Mouse (Mus musculus) midbrain, postnatal 0 days (tissue): Measurements from ENCODE around the gene Selenop. TPM values are rescaled to one million over a fixed set of nuclear protein-coding genes. Genes with fewer than 3 reads are reported as not detected.
"Not testable (repeated sequence)": the region's sequence is repeated elsewhere in the genome, so short reads cannot be mapped to it uniquely, and the experiment has no call there.

Source experiments
- ATAC-seq: fragments of 200-750 bp; cut with Nextera tagmentation; 2 replicates; pipeline ENCODE4 v1.8.0; 2017; ENCODE audit warnings: moderate number of reproducible peaks, mild to moderate bottlenecking, moderate TSS enrichment, moderate library complexity; ENCODE audit not compliant: low FRiP score
- DNase-seq: peaks from one replicate; pipeline ENCODE4 v3.0.0-alpha.2; 2015; ENCODE audit warnings: low spot score
- H3K27ac ChIP-seq: fragments of 300-500 bp; sonication (generic); 2 replicates; pipeline ENCODE4 v1.5.1; 2014; ENCODE audit warnings: low read depth, mild to moderate bottlenecking, low read length, mixed read lengths
- H3K27me3 ChIP-seq: fragments of 300-500 bp; sonication (generic); 2 replicates; pipeline ENCODE4 v1.6.1; 2014; ENCODE audit warnings: low read length, control low read depth, mixed read lengths; ENCODE audit not compliant: insufficient read depth
- H3K36me3 ChIP-seq: fragments of 300-500 bp; sonication (generic); 2 replicates; pipeline ENCODE4 v1.6.1; 2014; ENCODE audit warnings: low read length, control low read depth, mixed read lengths; ENCODE audit not compliant: insufficient read depth
- H3K4me1 ChIP-seq: fragments of 300-500 bp; sonication (generic); 2 replicates; pipeline ENCODE4 v1.6.1; 2014; ENCODE audit warnings: mild to moderate bottlenecking, control low read depth, antibody characterized with exemption, low read length, mixed read lengths; ENCODE audit not compliant: insufficient read depth
- H3K4me2 ChIP-seq: fragments of 300-500 bp; sonication (generic); 2 replicates; pipeline ENCODE4 v1.6.1; 2014; ENCODE audit warnings: low read depth, mild to moderate bottlenecking, low read length, mixed read lengths; ENCODE audit not compliant: poor library complexity, severe bottlenecking
- H3K4me3 ChIP-seq: fragments of 300-500 bp; sonication (generic); 2 replicates; pipeline ENCODE4 v1.5.1; 2014; ENCODE audit warnings: low read depth, mild to moderate bottlenecking, low read length, moderate library complexity
- H3K9ac ChIP-seq: fragments of 300-500 bp; sonication (generic); replicated peaks from 2 replicates; pipeline ENCODE4 v1.6.1; 2014; ENCODE audit warnings: mild to moderate bottlenecking, low read length, moderate library complexity, mixed read lengths; ENCODE audit not compliant: poor library complexity, severe bottlenecking
- H3K9me3 ChIP-seq: fragments of 300-500 bp; sonication (generic); 2 replicates; pipeline ENCODE4 v1.6.1; 2016; ENCODE audit warnings: low read length, control low read depth
- CTCF ChIP-seq: IDR thresholded peaks from 2 replicates; pipeline ENCODE4 v1.5.1; 2016; ENCODE audit warnings: antibody characterized with exemption, mild to moderate bottlenecking
- WGBS: fragments of 180-500 bp; shearing (Covaris S2); extraction: QIAGEN DNeasy Blood & Tissue Kit; methylation state at CpG from one replicate; pipeline ENCODE4 v1.1.7; 2014; 5-methylcytosine and 5-hydroxymethylcytosine counted together
- polyA plus RNA-seq: library from polyadenylated mRNA; unstranded; fragments of >200 nt; fragmentation: Nextera tagmentation; extraction: Ambion mirVana; gene quantifications from 2 replicates; pipeline ENCODE4 v1.2.1, GENCODE M21; 2015
- total RNA-seq: library from RNA; depleted of rRNA; stranded (reverse); fragments of >200 nt; gene quantifications from 2 replicates; pipeline ENCODE4 v1.2.3, GENCODE M21; 2014

The Selenop gene
- total and polyA plus RNA-seq, 2 experiments from 2014 or later = 201 to 322 TPM

- WGBS = 92% methylated on average over 4 of the region's 4 CpGs
- Histone ChIP-seq H3K9ac (no peak overlapping the region), H3K4me3 (no peak overlapping the region), H3K36me3 (no peaks in the 10 kb centered on the region), H3K9me3 (no peaks in the 10 kb centered on the region), H3K27ac (no peak overlapping the region), H3K27me3 (no peaks in the 10 kb centered on the region), H3K4me1 (no peaks in the 10 kb centered on the region), H3K4me2 (no peak overlapping the region)
- no peak for TF ChIP-seq CTCF
- no peak for DNase-seq
- ATAC-seq = no peak
These were observed 37.3 kb upstream of the Selenop start for GRCm38 (mm10) chr15:3231004-3231403.

- 44% methylated on average over 9 of the region's 9 CpGs for WGBS
- TF ChIP-seq CTCF = no peak
- H3K4me1 ChIP-seq = no peaks in the 10 kb centered on the region
- no peaks in the 10 kb centered on the region for H3K36me3 ChIP-seq
- no peak overlapping the region for H3K4me3 ChIP-seq
- no peak overlapping the region for H3K27ac ChIP-seq
- H3K4me2 ChIP-seq = no peak overlapping the region
- no peak overlapping the region for H3K9ac ChIP-seq
- H3K27me3 ChIP-seq = no peaks in the 10 kb centered on the region
- peak; percentile 20; the same call in 1 of the 2 replicates for ATAC-seq
- peak; percentile 68 for DNase-seq
- no peaks in the 10 kb centered on the region for H3K9me3 ChIP-seq
These were observed 36.0 kb upstream of the Selenop start for GRCm38 (mm10) chr15:3232168-3232835.

DNA sequence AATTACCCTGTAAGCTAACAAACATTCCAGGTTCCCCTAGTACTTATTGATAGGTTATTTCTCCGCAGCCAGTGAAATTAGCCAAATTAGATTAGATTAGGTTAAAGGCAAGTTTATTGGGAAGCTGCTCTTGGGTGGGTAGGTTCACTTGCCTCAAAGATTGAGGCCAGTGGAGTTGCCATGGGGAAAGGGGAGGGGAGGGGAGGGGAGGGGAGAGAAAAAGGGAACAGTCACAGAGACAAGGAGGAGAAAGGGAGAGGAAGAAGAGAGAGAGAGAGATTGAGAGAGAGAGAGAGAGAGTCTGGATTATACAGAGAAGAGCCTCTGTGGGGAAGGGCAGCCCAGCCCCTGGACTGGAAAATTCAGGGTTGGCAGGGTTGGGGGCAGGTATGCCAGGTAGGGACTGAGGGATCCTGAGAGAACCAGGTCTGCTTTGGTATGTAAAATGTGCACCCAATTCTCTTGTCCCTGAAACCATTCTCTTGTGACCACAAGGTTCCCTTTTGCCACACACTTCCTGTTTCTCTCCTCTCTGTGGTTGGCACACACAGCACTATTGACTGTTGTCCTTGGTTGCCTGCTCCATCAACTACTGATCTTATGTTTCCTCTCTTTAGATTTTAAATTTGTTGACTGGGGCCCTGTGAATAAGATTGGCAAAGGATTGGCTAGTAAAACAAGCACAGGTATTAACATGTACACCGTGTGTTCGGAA is 34.4 kb upstream of the Selenop start:
- Histone ChIP-seq H3K4me3 (no peak overlapping the region), H3K9ac (no peak overlapping the region), H3K9me3 (no peaks in the 10 kb centered on the region), H3K27me3 (no peaks in the 10 kb centered on the region), H3K36me3 (no peaks in the 10 kb centered on the region), H3K27ac (no peak overlapping the region), H3K4me2 (no peak overlapping the region), H3K4me1 (no peaks in the 10 kb centered on the region)
- 87% methylated on average over 3 of the region's 3 CpGs for WGBS
- ATAC-seq = no peak
- TF ChIP-seq CTCF = no peak
- DNase-seq = no peak

DNA sequence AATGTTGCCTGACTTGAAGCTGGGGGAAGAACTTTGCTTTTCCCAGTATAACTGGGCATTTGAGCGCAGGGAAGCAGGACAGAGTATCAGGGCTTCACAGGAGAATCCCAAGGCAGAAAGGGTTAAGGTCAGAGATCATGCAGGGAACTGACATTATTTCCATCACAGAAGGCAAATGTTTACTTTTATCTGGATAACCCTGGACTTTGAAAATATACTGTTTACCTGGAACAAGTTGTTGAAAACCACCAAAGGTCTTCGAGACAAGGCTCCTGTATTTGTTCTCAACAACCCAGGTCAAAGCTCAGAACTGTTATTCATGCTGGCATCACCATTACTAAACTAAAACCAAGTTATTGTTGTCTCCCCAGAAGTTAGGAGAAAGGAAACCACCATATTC is 32.0 kb upstream of the Selenop start:
- no peak overlapping the region for H3K4me3 ChIP-seq
- no peaks in the 10 kb centered on the region for H3K27me3 ChIP-seq
- no peak for DNase-seq
- no peak for TF ChIP-seq CTCF
- no peaks in the 10 kb centered on the region for H3K36me3 ChIP-seq
- no peak overlapping the region for H3K27ac ChIP-seq
- H3K9ac ChIP-seq = no peak overlapping the region
- no peak for ATAC-seq
- no peaks in the 10 kb centered on the region for H3K9me3 ChIP-seq
- H3K4me1 ChIP-seq = no peaks in the 10 kb centered on the region
- H3K4me2 ChIP-seq = no peak overlapping the region
- 89% methylated on average over 2 of the region's 2 CpGs for WGBS

DNA sequence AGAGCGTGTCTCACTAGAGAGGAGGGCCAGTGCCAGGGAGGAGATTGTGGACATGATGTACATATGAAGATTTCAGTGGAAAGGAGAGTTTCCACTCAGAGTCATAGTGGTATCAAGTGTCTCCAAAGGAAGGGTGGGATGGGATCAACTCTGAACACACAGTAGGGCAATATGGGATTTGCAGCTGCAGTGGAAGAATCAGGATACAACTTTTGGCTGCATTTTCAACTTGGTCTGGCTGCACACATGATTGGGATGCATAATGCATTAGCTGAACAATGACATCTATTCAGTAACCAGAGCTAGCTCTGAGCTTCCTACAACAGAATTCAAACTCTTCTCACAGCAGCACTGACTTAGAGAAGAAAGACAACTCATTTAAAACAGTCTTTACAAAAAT is 30.4 kb upstream of the Selenop start:
- H3K27me3 ChIP-seq = no peaks in the 10 kb centered on the region
- no peaks in the 10 kb centered on the region for H3K36me3 ChIP-seq
- no peaks in the 10 kb centered on the region for H3K4me1 ChIP-seq
- TF ChIP-seq CTCF = no peak
- no peak overlapping the region for H3K27ac ChIP-seq
- H3K4me3 ChIP-seq = no peak overlapping the region
- H3K9ac ChIP-seq = no peak overlapping the region
- DNase-seq (peak; percentile 23), ATAC-seq (no peak)
- H3K9me3 ChIP-seq = no peaks in the 10 kb centered on the region
- H3K4me2 ChIP-seq = no peak overlapping the region
- 75% methylated on average over 1 of the region's 1 CpGs for WGBS

DNA sequence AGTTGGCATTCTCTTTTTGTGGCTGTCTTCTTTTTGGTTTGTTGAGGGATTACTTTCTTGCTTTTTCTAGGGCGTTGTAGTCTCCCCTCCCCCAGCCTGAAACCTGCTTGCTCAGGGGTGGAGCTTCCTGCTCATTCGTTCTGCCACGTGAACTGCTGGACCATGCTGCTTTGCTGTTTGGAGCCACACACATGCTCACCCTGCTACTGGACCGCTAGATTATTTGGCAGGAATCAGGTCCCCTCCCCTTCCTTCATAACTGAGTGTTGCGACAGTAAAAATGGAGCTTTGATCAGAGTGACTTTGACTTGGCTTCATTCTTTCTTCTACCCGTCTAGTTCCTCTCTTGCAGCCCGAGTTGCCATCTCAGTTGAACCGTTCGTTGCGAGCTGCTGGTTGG is 23.3 kb upstream of the Selenop start:
- not testable (repeated sequence) for H3K4me2 ChIP-seq, H3K9me3 ChIP-seq, H3K27ac ChIP-seq, H3K4me3 ChIP-seq, H3K9ac ChIP-seq, DNase-seq, H3K27me3 ChIP-seq, H3K36me3 ChIP-seq, ATAC-seq, H3K4me1 ChIP-seq
- 87% methylated on average over 10 of the region's 10 CpGs for WGBS
